Mouse (Mus musculus) liver (tissue): Measurements from ENCODE around the gene Rab13.

Experiments
- DNase-seq: peaks from one replicate; pipeline ENCODE4 v3.0.0-alpha.2; 2020; ENCODE audit warnings: mixed read lengths

Rab13 gene

GRCm38 (mm10) chr3:90264687-90265033 lies 51.2 kb downstream of the Rab13 start:
- no peak for DNase-seq

GRCm38 (mm10) chr3:90265034-90265931 lies 51.8 kb downstream of the Rab13 start, which contains the start of gene Dennd4b:
Gene Dennd4b, plus strand, starts transcription at chr3:90265185.
- peak; percentile 90 for DNase-seq

GRCm38 (mm10) chr3:90265932-90266741 lies 52.6 kb downstream of the Rab13 start:
- peak; percentile 31 for DNase-seq

- no peak for DNase-seq
Measured at GRCm38 (mm10) chr3:90266901-90267775, 53.6 kb downstream of the Rab13 start.

GRCm38 (mm10) chr3:90268190-90268589 lies 54.7 kb downstream of the Rab13 start:
- DNase-seq, result no peak

GRCm38 (mm10) chr3:90268971-90269370 lies 55.5 kb downstream of the Rab13 start:
- DNase-seq, result no peak

GRCm38 (mm10) chr3:90270784-90271183 lies 57.3 kb downstream of the Rab13 start:
- DNase-seq, result no peak

- no peak for DNase-seq
Measured at GRCm38 (mm10) chr3:90272170-90272569, 58.7 kb downstream of the Rab13 start.

GRCm38 (mm10) chr3:90273855-90274254 lies 60.4 kb downstream of the Rab13 start:
- DNase-seq, result no peak

GRCm38 (mm10) chr3:90275286-90275685 lies 61.8 kb downstream of the Rab13 start:
- DNase-seq, result no peak
